Mouse (Mus musculus) left cerebral cortex, postnatal 36 days (tissue): ENCODE measurements around the gene Ccnk. TPM values are rescaled to one million over a fixed set of nuclear protein-coding genes. Genes with fewer than 3 reads are reported as not detected.

ENCODE experiments used
- DNase-seq, 2 experiments: peaks; one replicate each; pipeline ENCODE4 v3.0.0; 2021 to 2022; ENCODE audit warnings: low spot score in 2 of 2, mixed read lengths in 1 of 2
- intact Hi-C: fragments of 180-260 bp; cut with DNase I; formaldehyde crosslinking; loops from one replicate; pipeline ENCODE4 v1.15.1; 2025
- total RNA-seq, 2 experiments: library from RNA; stranded (reverse); gene quantifications; 2 replicates each; pipeline ENCODE4 v1.2.3; 2021

Ccnk gene
- total RNA-seq, 2 experiments from 2014 or later = 23.4 to 29.1 TPM

DNA sequence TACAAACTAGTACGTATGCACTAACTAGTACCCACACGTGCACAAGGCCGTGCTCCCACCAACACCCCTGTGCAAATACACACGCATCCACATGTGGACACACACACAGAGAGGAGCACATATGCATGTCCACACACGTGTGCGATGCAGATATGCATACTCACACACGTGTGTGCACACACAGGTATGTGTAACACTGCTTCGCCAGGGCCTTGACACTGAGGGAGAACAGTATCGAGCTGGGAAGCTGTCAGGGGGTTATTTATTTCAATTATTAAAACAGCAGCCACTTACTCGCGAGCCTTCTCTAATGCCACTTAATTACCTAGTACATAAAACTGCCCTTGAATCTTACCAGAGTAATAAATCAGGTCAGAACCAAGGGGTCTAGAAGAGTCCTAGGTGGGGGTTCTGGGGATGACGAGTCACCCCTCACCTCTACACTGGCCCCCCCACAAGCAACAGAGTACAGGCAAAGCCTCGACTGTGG is 61.1 kb downstream of the Ccnk start:
- no peak for DNase-seq
- intact Hi-C loops = no loop called here

GRCm38 (mm10) chr12:108240953-108241588 is 61.7 kb downstream of the Ccnk start:
- intact Hi-C loops = no loop called here
- DNase-seq = peak; percentile 68 to 71

GRCm38 (mm10) chr12:108241626-108242025 is 62.2 kb downstream of the Ccnk start:
- intact Hi-C loops = no loop called here
- DNase-seq = no peak

DNA sequence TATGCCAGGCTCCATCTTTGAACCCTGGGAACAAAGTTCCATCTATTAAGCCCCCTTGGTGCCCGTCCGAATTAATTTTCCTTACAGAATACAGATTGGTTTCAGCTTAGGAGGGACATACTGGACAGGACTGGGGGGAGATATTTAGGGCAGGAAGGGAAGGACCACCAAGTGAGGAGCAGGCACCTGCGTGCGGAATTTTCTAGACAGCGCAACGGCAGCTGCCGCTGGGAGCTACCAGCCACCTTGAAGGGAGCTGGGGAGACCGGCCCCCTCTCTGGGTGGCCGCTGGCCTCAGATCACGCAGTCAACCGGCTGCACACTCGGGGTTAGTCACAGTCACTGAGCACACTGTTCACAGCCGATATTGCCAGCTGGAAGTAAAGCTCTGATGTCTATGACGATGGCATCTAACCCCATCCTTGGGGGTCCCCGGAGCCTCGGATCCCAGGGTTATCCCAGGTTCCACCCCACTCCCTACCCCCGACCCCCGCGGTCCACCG is 62.9 kb downstream of the Ccnk start:
- intact Hi-C loops = no loop called here
- DNase-seq = no peak

DNA sequence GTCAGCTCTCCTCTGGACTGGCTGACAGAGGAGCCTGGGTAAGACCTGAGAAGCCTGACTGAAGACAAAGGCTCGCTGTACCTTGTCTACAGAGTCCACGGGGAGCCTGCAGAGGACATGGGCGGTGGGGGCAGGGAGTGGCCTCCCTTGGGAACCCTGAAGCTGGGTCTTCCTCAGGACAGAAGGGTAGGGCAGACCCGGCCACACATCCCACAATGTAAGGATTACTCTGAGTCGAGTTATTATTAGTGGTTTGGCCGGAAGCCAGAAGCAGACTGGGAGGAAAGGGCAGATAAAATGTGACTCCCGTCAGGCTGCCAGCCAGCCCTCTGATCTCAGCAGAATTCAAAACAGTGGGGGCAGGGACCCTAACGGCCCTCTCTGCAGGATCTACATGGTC is 65.4 kb downstream of the Ccnk start:
- intact Hi-C loops = no loop called here
- DNase-seq = no peak

GRCm38 (mm10) chr12:108245579-108245978 is 66.2 kb downstream of the Ccnk start:
- no peak for DNase-seq
- intact Hi-C loops = no loop called here

DNA sequence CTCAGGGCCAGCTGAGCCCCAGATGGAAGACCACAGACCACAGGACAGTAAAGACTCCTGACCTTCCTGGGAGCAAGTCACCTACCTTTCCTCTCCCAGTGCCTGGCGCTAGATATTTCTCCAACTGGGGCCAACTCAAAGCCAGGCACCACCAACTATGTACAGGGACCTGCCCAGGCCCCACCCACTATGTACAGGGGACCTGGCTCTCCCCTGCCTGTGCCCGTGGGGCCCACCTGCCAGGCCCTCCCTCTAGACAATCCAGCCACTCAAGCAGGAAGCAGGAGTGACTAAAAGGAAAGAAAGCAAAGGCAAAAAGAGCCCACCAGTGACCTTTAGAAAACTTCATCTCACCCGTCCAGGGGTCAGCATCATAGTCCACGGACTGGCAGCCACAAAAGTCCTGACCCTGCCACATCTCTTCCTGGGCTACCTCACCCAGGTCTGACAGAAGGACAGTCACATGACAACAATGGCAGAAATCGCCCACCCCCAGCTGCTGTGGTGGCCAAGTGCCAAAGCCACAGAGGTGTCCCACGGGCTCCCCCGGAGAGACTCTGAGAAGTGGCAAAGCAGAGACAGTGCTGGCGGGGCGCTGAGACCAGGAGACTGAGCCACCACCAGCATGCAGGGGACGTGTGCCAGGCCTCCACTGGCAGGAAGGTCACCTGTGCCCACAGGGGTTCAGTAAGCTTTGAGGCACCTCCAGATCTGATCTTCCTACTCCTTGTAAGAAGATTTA is 67.6 kb downstream of the Ccnk start:
- no peak for DNase-seq
- intact Hi-C loops = no loop called here

DNA sequence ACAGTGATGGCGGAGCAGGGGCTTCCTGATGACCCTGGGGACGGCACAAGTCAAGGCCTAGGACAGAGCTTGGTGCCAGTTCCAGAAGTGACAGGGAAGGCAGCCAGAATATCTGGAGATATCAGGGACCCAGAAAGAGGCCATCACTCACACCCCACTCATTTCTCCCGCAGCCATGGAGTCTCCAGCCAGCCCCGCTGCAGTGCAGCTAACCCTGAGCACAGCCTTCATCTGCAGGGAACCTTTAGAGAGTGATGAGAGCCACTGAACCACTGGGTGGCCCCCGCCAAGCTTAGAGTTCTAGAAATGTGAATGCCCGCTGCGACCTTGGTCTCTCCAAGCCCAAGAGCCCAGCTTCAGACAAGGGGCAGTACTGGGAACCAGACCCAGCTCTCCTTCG is 69.6 kb downstream of the Ccnk start:
- DNase-seq = no peak
- intact Hi-C loops = no loop called here

GRCm38 (mm10) chr12:108249522-108249921 is 70.1 kb downstream of the Ccnk start:
- intact Hi-C loops = no loop called here
- DNase-seq = no peak

DNA sequence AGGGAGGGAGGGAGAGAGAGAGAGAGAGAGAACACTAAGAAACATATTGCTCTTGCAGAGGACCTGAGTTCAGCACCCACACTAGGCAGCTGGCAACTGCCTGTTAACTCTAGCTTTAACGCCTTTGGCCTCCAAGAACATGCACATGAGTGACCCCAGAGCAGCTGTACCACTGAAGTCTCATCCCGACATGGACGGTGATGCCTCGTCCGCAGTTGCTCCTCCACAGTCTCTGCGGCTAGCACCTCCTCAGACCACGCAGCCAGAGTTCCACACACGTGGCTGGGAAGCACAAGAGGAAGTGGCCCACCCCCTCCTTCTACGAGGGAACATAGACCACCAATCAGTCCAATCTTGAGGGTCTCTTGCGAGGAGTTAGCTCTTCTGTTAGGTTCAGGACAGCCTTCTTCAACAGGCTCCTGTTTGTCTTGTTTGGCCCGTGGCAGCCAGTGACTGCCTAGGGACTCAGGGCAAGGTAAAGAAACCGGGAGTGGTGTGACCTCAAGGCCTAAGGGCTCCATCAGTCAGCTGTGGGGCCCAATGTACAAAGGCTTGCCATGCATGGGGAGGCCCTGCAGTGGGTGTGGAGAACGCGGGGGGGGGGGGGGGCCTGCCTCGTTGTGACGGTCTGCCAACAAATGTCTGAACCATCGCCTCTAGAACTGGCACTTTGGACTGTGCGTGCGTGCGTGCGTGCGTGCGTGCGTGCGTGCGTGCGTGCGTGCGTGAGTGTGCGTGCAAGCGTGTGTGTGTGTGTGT is 71.8 kb downstream of the Ccnk start:
- DNase-seq = no peak
- intact Hi-C loops = no loop called here

- intact Hi-C loops = no loop called here
- DNase-seq = no peak
These were observed 72.6 kb downstream of the Ccnk start for GRCm38 (mm10) chr12:108251825-108252542.

Other genes with a start within 250 kb of the Ccnk start
- 10 to 100 TPM; 56.6 to 74.4 TPM for gene Bcl11b, start 176.0 kb upstream of the Ccnk start, total RNA-seq
- 100 to 1,000 TPM; 164 to 165 TPM for gene Setd3, start 265 bp upstream of the Ccnk start, total RNA-seq
- gene Ccdc85c, start 95.8 kb downstream of the Ccnk start, total RNA-seq = 10 to 100 TPM; 75.2 to 77.4 TPM
- gene Hhipl1, start 126.7 kb downstream of the Ccnk start, total RNA-seq = 1 to 10 TPM; 7.8 to 8.1 TPM
- 100 to 1,000 TPM; 293 to 297 TPM for gene Cyp46a1, start 154.8 kb downstream of the Ccnk start, total RNA-seq
- 10 to 100 TPM; 59.3 to 64.2 TPM for gene Eml1, start 191.4 kb downstream of the Ccnk start, total RNA-seq